Mouse (Mus musculus): ENCODE data around the gene Bicc1.

Bicc1 gene

DNA sequence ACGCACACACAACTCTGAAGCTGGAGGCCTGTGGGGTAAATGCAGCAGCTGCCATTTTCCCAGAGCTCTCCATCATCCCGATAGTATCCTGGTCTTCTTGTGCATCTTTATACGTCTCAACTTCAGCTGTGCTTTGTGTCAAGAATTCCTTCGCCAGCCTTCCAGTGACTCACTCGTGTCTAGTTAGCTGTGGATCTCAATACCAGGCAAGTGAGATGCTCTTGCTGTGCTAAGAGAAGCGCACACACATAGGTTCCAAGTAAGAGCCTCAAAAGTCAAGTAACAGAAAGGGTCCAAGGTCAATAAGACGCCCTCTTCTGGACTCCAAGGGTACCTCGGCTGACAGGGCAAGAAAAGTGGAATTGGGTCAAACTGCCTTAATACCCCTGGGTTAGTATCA, 37.0 kb downstream of the Bicc1 start:
- DNase-seq (ENCODE audit: low read depth, low spot score): no peak

DNA sequence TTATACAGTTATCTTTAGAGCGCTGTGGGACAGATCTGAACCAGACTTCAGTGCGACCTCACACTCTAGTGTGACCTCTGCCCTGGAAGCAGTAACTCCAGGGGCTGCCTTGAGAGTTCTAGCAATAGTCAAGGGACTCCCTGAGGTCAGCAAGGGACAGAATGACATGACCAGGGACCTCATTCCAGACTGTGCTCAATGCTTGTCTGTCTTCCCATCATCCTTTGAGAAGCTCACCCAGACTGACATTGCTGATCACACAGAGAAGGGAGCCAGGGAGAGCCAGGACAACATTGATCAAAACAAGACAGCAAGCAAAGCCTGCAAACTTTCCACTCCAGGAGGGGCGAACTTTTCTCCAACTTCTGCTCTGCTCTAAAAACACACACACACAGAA, 38.7 kb downstream of the Bicc1 start:
- DNase-seq (ENCODE audit: low read depth, low spot score): no peak

DNA sequence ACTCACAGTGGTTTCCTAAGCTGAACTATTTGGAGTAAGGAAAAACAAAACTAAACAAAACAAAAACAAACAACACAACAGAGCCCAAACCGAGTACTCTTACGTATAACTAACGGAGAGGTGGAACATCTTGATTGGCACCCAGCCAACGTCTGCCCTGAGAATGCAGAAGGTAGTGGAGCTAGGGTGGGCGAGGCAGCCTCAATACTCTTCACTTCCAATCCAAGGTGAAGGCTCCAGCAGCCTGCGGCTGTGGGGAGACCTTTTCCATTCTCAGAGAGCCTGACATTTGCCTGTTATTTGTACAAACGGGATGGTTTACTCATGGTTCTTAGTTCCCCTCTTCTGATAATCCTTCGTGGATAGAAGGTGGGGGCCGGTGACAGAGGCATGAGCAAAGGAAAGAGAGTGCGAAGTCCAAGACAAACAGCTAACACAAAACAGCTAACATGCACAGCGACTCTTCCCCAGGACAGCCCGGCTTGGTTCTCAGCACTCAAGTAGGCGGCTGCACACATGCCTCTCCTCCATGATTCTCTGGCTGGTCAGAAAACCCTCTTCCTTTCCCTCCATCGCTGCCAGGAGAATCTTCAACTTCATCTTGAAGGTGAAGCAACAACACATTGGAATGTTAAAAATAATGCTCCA, 39.3 kb downstream of the Bicc1 start:
- no peak for DNase-seq (ENCODE audit: low read depth, low spot score)

DNA sequence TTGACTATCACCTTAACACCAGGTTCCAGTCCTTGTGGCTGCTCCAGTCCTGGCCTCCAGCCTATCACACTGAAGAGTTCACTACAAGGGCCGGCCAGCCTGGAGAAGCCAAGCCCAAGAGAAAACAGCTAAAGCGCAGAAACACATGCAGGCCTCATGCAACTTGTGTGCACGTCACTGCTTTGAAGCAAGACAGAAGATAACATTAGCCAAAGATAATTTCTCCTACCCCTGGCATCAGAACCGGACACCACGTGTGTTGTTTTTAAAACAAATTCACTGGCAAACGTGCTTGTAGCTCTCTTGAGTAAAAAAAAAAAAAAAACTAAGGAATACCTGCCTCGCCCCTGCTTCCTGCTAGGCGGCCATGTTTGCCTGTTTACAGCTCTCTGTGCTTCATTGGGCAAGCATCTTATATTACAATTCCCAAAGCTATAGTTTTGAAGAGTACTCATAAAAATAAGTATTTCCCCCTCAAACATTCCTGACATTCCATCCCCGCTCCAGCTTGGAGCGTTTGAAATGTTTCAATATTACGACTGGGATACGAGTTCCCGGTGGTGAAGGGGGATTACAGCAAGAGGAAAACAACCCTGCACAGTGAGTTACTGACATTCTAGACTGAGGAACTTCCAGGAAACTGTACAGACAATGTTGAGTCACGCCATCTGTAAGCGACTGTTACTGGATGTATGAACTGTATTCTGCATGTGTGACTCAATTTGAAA, 40.2 kb downstream of the Bicc1 start:
- no peak for DNase-seq (ENCODE audit: low read depth, low spot score)

DNA sequence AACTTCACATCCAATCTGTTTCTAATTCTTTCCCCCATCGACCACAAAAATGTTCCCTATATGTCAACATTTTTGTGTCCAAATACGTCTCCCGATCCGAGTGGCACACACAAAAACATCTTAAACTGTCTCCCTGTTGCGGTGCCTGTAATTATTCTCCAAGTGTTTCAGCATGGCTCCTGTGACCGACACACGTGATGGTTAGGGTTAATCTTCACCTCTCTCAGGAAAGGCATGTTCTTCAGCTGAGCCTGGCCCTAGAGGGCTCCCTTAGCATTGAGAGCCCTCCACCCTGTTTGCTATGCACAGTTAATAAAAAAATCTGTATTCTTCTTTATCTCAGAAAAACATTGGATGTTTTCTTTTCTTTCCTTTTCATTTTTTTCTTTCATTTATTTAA, 41.7 kb downstream of the Bicc1 start:
- DNase-seq (ENCODE audit: low read depth, low spot score): no peak

DNA sequence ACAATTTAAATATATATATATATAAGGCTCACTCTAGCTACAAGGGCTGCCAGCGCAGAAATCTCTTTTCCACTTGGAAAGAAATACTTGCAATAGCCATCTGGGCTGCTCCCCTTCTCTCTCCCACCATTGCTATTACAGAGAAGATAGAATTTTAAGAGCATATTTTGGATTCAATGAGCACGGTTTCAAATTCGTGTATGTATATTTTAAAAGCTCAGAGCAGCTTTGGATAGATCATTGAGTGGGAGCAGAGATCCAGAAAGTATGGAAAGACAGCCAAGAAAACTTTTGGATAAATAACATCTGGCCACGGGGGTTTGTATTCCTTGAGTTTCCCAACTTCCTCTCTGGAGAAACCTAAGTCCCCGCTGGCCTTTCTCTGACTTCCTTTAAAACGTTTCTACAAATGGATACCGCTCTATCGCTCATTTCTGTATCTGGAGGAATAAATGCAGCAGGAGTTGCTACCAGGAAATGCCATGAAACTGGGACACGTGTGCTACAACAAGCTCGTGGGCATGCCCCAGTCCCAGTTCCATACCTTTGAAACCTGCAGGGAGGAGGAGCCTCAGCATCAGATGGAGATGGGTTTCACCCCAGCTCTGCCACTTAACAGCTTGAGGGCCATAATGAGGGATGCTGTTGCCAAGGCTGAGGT, 45.1 kb downstream of the Bicc1 start:
- no peak for DNase-seq (ENCODE audit: low read depth, low spot score)

DNA sequence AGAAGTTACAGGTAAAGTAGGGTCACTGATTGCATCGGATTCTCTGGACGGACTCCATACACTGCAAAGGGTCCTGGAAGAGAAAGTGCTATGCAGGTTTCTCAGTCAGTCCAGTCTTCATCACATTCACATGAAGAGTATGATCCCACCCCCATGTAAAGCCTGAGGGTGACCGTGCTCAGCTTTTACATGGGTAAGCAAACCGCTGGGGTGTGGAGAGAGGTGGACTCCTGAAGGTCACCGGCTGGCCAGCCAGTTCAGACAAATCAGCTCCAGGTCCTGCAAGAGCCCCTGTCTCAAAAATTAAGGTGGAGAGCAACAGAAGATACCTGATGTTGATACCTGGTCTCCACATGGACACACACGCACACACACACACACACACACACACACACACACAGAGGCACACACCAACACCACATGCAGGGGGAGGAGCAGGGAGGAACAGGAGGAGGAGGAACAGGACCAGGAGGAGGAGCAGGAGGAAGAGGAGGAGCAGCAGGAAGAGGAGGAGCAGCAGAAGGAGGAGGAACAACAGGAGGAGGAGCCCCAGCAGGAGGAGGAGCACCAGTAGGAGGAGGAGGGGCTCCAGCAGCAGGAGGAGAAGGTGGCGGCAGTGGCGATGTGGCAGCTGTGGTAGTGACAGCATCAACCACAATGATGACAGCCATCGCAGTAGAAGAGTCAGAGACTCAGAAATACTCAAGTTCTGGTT, 52.9 kb downstream of the Bicc1 start:
- no peak for DNase-seq (ENCODE audit: low read depth, low spot score)

DNA sequence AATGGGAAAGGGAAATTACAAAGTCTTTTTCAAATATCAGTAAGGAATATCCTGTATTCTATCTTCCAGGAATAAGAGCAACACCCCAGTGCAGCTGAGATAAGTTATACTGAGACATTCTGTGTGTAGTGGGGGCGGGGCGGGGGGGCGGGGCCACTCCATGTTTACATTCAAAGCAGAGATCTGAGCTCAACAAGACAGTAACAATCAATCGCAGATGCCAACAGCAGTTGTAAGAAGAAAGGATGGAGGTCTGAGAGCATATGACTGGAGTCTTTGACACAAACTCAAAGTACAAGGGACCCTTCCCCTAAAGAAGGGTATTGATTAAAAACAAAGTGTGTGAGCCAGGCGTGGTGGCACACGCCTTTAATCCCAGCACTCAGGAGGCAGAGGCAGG, 54.7 kb downstream of the Bicc1 start:
- no peak for DNase-seq (ENCODE audit: low read depth, low spot score)

DNA sequence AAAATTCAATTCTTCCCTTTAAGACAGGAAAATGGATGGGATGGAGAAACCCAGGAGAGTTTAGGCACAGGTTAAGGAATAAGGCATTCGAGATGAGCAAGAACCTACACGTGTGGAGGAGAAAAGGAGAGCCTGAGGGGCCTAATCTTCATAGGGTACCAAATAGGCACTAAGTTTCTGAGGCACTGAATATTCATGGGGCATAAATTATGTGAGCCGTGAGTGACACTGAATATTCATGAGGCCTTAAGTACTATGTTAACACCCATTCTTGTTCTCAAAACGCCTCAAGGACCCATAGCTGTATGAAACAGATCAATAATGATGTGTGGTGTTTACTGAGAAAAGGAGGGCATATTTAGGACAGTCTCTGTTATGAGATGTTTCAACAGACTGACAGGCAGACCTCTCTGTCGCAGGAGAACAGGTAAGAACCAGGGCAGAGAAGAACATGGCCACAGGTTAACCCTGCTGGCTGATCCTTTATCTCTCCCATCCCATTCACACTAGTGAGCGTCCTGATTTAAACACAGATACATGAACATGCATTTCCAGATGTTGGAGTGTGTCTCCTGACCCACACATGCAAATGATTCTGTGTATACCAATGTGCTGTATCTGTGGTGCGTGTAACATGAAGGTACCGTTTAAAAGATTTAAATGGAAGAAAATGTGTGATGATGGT, 58.5 kb downstream of the Bicc1 start:
- DNase-seq (ENCODE audit: low read depth, low spot score): no peak

DNA sequence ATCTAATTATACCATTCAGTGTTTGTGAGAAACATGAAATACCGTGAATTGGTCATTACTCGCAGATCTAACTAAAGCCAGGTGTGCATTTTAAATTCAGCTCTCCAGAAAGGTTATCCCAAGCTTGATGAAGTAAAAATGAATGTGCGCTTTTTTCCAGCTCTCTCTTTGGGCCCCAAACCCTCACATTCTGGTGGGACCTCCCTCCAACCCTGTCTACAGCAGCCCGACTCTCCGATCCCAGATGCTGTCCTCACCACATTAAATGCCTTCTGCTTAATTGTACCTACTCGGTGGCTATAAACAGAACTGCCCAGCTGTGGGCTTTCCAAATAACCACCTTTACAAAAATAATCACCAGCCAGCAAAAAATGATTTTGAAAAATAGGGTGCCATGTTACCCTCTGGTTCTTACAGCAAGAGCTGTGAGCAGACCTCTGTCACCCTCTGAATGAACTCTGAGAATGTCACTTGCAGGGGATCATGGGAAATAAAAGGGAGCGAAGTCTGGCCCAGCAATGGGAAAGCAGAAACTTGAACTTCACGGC, 64.7 kb downstream of the Bicc1 start:
- no peak for DNase-seq (ENCODE audit: low read depth, low spot score)

DNA sequence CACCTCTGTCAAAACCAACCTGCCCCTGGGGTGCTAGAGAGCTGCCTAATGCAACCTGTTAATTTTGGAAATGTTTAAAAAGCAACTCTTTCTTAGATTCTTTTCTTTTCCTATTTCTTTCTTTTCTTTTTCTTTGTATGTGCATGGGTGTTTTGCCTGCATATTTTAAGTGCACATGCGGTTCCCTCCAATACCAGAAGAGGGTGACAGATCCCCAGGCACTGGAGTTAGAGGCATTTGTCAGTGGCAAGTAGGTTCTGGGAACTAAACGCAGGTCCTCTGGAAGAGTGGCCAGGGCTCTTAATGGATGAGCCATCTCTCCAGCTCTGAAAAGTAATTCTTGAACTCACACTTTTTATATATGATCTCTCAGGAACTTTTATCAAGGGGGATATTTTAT, 66.2 kb downstream of the Bicc1 start:
- DNase-seq (ENCODE audit: low read depth, low spot score): no peak

DNA sequence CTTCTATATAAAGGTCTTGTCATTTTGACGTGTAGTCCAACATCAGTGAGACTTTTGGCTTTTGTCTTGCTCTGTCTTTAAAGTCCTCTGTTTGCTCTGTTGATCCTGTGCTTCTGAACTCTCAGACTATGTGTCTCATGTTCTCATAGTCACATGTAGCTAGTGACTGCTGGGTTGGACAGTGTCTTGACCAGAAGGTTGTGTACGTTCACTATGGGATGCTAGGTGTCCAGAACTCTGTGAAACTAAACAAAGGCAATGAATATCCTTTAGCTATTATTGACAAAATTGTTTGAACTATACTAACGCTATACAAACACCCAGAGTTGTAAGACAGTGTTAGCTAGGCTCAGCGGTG, 72.2 kb downstream of the Bicc1 start:
- DNase-seq (ENCODE audit: low read depth, low spot score): no peak

DNA sequence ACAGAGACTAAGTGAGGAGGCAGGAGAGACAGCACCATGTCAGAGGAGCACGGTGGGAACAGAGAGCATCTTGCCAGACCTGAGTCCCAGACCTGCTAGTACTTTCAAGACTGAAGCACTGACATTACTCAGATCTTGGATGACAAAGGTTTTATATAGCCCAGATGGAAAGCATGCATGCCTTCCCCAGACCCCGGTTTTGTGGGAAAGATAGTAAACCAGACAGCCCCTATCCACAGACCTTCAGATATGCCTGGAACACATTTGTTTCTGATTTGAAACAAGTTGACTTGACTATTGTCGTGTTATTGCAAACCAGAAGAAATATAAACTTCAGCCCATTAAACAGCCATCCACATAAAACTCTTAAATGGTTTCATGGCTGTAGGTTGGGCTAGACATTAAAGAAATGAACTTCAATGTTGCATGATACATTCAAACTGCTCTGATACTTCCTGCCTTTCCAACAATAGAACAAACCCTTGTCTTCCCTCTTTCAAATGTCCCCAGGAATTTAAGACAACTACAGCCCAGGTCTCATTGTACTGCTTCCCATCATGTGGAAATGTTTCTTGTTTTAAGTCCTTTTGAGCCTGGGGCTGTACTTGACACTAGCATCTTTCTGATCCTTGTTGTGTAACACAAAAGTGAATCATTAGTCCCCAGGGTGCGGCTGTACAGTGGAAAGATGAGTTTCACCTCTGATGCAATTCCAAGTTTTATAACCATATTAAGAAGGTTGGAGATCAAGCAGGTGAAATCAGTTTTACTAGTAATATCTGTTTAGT, 72.7 kb downstream of the Bicc1 start:
- no peak for DNase-seq (ENCODE audit: low read depth, low spot score)

DNA sequence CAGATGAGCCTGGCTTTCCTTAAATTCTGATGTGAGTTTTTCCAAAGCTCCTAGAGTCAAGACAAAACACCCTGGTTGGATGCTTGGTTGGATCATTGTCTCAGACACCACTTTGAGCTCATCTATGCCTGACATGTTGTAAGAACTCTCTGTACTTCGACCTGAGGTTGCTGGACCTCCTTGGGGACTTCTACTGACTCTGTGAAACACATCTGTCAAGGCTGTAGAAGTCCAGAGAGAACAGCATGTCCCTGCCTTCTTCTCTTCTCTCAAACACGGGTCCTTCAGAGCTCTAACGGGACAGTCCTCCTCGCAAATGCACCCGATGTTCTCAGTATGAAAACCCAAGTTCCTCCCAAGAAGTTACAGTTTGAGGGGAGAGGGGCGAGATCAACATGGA, 76.5 kb downstream of the Bicc1 start:
- DNase-seq (ENCODE audit: low read depth, low spot score): no peak

DNA sequence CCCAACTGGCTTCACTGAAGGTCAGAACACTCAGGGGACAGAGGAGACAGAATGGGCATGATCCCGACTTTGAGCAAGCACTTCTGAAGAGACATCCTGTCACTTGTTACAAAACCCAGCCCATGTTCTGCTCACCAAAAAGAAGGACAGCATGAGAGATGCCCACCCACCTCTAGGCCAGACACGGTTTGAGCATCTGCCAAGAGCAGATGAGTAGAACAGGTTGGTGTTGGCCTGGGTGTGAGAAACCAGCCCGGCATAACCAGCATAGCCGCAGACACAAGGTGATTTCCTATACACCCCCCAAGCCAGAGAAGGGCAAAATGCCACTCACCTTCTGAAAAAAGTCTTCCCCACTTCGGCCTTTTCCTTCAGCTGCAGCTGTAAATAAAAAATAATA, 80.6 kb downstream of the Bicc1 start:
- DNase-seq (ENCODE audit: low read depth, low spot score): no peak

DNA sequence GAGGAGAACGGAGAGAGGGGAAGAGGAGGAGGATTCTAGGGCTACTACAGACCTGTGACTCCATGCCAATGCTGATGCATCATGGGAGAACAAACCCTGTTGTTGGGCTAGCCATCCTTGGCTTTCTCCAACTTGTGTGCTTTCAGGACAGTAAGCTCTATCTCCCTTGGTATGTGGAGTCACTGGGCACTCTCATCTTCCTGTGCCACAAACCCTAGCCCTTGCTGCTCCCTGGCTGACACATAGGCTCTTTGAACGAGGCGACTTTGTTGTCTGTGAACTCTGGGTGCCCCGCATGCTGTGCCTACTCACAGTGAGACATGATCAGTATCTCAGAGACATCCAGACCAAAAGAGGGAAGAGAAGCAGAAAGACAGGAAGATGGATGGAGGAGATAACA, 94.5 kb downstream of the Bicc1 start:
- no peak for DNase-seq (ENCODE audit: low read depth, low spot score)

DNA sequence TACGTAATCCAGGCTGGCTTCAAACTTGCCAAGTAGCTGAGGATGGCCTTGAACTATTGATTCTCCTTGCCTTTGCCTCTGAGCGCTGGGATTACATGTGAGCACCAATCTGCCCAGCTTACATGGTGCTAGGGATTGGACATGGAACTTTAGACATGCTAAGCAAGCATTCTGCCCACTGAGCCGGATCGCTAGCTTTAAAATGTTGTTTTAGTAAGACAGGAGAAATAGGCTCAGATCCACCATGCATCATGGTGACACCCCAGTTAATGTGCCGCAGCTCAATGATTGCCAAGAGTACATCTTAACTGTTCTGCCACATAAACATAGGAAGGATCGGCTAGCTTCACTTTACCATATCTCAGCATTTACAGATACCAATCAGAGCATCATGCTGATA, 94.9 kb downstream of the Bicc1 start:
- no peak for DNase-seq (ENCODE audit: low read depth, low spot score)

DNA sequence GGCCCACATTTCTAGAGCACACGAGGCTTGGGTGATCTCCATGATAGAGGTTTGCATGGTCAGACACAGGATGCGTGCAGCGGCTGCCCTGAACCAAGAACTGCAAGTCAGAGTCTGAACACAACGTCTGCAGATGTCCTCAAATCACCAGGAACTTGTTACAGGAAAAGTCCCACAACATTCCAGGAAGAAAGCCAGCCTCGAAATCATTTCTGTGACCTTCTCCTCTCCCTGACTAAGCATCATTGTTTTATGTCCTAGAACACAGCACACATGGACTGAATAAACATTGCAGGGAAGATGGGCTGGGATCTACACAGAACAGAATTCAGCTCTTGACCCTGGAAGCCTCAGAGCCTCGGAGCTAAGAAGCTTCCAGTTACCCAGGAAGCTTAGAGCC, 97.3 kb downstream of the Bicc1 start:
- DNase-seq (ENCODE audit: low read depth, low spot score): no peak

DNA sequence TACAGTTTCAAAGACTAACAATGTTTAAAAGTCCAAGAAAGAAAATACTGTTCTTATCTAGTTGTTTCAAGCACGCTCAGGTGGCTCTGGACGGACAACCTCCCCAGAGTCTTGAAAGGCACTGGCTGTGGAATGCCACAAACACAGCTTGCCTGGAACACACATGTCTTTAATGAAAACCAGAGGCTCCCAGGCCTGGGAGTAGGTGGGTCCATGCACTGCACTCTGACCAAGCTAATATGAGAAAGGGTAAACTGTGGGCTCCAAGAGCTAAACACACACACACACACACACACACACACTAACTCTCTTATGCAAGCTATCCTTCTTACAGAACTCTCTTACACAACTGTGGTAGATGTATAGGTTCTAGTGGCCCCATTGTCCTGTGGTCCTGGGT, 99.2 kb downstream of the Bicc1 start:
- no peak for DNase-seq (ENCODE audit: low read depth, low spot score)

DNA sequence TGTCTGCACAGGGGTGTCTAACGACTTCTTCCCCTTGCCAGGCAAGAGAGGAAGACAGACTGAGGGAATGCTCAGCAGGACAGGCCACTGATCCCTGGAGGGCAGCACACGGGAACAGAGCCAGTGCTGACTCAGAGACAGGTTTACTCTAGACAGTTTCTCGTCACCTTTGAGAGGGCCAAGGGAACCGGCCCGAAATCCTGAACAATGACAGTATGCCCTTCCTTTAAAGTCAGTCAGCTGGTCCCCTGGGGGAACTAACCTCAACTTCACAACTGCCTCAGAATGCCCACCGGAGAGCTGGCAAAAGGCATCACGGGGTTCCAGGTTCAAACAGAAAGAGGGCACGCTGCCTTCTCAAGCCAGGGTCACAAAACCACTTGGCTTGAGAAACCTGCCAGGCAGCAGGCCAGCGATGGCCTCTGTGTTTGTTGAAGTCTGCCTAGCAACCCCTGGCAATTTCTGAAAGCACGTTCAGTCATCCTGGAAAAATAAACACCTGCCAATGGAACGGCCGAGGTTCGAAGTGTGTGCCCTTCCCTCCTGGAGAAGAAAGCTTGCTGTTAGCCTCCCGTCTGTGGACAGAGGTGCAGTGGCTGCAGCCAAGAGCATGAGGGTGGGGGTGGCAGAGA, 100.8 kb downstream of the Bicc1 start:
- DNase-seq (ENCODE audit: low read depth, low spot score): no peak
